Mouse (Mus musculus) kidney, adult 18-20 months (tissue): ENCODE measurements at regions not wholly inside any gene's neighbourhood (a gene's known extent, or its start where the extent isn't known, plus 50 kb on each side); places are given as distances from the start of the nearest gene placed in this dataset.

Source experiments
- DNase-seq: peaks from one replicate; pipeline ENCODE4 v3.0.0; 2021

DNA sequence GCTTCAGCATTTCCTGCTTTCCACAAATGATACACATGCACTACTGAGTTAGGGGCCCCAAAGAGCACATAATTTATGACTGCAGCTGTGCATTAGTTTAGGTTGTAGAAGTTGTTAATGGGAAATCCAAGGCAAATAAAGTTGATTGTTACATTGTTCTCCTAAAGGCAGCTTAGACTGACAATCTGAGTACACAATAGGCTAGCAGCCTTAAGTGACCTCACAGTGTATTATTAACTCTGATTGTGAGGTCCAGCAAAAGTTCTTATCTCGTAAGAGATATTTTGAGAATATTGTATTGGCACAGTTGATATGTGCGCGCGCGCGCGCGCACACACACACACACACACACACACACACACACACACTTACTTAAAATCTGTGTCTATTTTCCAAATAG, 70.5 kb upstream of the Yae1d1 start:
- DNase-seq = no peak

DNA sequence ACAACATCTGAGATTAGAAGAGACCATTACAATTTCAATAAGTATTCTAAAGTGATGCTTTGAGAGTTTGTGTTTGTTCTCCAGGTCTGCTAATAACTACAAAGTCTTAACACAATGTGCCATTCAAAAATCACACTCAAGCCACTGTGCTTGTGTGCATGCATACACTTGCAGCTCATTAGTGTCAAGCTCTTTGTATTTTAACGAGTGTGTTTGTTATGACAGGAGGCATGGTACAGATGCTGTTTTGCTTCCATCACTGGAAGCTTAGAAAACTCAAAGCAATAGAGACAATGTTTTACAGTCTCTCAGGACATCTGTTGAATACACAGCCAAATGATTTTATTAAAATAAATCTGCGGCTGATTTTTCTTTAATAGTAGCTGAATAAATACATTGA, 67.1 kb upstream of the Yae1d1 start:
- no peak for DNase-seq

DNA sequence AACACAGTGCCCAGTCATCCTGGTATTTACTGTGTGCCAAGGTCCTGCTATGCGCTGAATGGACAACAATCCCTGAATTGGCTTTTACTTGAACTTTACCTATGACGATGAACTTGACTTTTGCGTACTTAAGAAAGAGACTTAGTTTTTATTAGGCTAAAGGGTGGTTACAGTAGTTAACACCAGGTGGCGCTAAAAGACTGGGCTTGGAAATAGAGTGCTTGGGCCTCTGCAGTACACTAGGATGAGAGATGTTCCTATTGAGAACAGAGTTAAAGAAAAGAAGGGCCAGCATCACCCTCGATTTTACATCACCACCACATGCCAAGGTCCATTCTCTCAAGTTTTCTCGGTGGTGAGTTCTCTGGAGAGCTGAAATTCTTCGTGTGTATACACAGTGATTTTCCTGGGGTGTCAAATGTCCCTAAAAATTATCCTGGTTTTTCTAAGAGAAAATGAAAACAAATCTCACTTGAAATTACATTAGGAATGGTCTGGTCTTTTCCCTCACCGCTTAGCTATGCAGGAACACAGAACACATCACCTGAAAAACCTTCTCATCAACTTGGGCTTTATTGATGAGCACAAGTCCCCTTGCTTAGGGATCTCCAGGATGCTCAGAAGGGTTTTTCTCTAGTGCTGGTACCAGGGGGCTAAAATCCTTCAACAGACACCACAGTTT, 64.2 kb upstream of the Yae1d1 start:
- DNase-seq = peak; percentile 29

DNA sequence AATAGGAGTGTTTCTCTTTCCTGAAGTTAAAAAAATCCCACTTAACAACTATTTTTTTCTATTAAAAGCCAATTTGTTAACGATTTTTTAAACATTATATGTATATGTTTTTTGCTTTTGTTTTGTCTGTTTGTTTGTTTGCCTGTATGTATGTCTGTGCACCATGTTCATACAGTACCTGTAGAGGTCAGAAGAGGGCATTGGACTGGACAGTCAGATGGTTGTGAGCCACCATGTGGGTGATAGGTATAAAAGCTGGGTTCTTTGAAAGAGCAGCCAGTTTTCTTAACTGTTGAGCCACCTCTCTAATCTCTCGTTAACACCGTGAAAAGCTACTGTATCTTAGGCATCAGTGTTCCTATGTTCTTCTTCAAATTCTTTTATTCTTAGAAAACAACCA, 63.7 kb upstream of the Yae1d1 start:
- no peak for DNase-seq

DNA sequence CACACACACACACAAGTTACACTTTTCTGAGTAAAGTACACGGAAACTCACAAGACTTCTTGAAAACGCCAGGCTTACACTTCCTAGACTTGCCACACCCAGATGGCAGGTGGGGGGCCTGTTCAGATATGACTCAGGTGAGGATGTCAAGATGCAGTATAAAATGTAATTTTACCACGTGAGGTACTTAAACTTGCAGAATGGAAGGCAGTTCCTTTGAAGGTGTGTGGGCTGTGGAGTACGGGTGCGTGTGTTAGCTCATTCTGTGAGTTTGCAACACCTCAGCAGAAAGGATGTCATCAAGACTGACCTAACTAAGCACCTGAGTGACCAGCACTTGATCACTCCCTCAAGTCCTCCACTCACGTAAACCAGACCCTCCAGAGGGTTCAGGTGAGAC, 50.0 kb upstream of the Yae1d1 start:
- no peak for DNase-seq
